Mouse (Mus musculus): Measurements from ENCODE around the gene Enox1. TPM values are rescaled to one million over a fixed set of nuclear protein-coding genes. Genes with fewer than 3 reads are reported as not detected.

The Enox1 gene
- polyA plus RNA-seq, 1 experiment from 2014 or later = 18.3 TPM

DNA sequence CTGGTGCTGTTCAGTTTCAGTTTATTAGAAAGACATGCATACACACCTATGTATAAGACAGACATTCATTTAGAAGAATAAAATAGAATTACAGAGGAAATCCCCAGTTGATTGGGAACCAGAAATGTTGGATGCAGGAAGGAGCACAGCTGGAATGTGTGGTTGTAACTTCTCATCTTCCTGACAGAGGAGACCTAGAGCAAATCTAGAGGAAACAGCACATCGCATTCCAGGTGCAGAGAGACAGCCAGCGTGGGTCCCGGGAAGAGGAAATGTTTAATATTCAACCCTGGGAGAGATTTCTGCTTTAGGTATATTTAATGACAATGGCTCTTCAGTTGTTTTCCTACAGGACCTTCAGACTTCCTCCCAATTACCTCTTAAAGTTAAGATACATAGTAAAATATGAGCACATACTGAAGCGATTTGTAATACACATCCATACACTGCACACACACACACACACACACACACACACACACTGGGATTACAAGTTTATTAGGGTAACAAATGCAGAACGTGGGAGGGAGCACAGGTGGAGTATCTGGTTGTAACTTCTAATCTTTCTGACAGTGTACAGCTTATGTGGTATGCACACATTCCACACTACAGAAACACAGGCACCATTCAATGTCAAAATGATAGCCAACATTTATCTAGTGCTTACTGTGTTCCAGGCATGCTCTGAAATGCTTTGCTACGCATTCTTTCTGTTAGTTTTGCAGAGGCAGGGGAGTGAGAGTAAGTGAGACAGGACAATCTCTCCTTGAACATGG is 405.4 kb downstream of the Enox1 start:
- Histone ChIP-seq H3K4me1 (replicated peaks; ENCODE audit: control insufficient read depth, insufficient read depth, low read length) (no peaks in the 10 kb centered on the region), H3K4me2 (replicated peaks; ENCODE audit: low read depth, low read length) (no peak overlapping the region), H3K9me3 (ENCODE audit: control insufficient read depth, low read length) (no peaks in the 10 kb centered on the region), H3K4me3 (ENCODE audit: low read depth, low read length) (no peak overlapping the region), H3K27me3 (ENCODE audit: control insufficient read depth, insufficient read depth, low read length) (no peaks in the 10 kb centered on the region), H3K27ac (ENCODE audit: low read depth, low read length) (no peak overlapping the region), H3K36me3 (ENCODE audit: control insufficient read depth, insufficient read depth, low read length) (no peaks in the 10 kb centered on the region), H3K9ac (ENCODE audit: low read depth, low read length) (no peak overlapping the region)
- DNase-seq (ENCODE audit: low spot score) (no peak), ATAC-seq (ENCODE audit: low FRiP score) (no peak)
- WGBS = 85% methylated on average over 6 of the region's 6 CpGs

DNA sequence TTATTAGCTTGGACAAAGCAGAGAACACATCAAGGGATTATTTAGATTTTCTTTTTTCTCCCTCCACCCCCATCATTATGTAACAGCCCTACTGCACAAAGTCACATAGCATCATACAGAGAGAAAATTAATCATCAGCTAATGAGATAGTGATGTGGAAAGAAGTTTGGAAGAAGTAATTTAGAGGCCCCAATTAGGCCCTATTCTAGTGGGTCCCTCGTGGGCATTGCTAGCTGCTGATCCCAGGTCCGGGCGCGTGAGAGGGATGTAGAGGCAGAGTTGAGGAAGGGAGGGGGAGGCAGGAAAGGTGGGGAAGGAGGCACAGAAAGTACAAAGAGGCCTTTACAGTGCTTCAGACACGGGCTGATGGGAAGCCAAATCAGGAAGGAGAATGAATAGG is 407.4 kb downstream of the Enox1 start:
- Histone ChIP-seq H3K27ac (ENCODE audit: low read depth, low read length) (no peak overlapping the region), H3K4me3 (ENCODE audit: low read depth, low read length) (no peak overlapping the region), H3K4me2 (replicated peaks; ENCODE audit: low read depth, low read length) (no peak overlapping the region), H3K36me3 (ENCODE audit: control insufficient read depth, insufficient read depth, low read length) (no peaks in the 10 kb centered on the region), H3K9me3 (ENCODE audit: control insufficient read depth, low read length) (no peaks in the 10 kb centered on the region), H3K9ac (ENCODE audit: low read depth, low read length) (no peak overlapping the region), H3K4me1 (replicated peaks; ENCODE audit: control insufficient read depth, insufficient read depth, low read length) (no peaks in the 10 kb centered on the region), H3K27me3 (ENCODE audit: control insufficient read depth, insufficient read depth, low read length) (no peaks in the 10 kb centered on the region)
- ATAC-seq (ENCODE audit: low FRiP score) = no peak
- 82% methylated on average over 5 of the region's 5 CpGs for WGBS
- DNase-seq (ENCODE audit: low spot score) = no peak

DNA sequence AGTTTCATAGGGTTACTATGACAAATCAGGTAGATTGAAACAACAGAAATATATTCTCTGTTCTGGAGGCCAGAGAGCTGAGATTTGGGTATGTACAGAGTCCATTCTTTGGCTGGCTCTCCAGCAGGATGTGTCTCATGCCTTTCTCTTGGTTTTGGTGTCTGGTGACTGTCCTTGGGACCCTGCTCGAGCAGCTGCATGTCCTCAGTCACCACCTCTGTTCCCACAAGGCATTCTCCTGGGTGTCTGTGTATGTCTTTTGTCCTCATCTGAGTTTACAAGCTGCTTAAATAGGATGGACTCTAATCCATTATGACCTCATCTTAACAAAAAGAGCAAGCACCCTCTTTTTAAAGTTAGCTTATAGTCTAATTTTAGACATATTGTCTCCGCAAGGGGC is 410.6 kb downstream of the Enox1 start:
- H3K9ac ChIP-seq (ENCODE audit: low read depth, low read length) = no peak overlapping the region
- ATAC-seq (ENCODE audit: low FRiP score) (no peak), DNase-seq (ENCODE audit: low spot score) (no peak)
- H3K27ac ChIP-seq (ENCODE audit: low read depth, low read length) = no peak overlapping the region
- no peaks in the 10 kb centered on the region for H3K27me3 ChIP-seq (ENCODE audit: control insufficient read depth, insufficient read depth, low read length)
- no peak overlapping the region for H3K4me3 ChIP-seq (ENCODE audit: low read depth, low read length)
- H3K4me2 ChIP-seq (replicated peaks; ENCODE audit: low read depth, low read length) = no peak overlapping the region
- WGBS = 84% methylated on average over 2 of the region's 2 CpGs
- H3K36me3 ChIP-seq (ENCODE audit: control insufficient read depth, insufficient read depth, low read length) = no peaks in the 10 kb centered on the region
- no peaks in the 10 kb centered on the region for H3K9me3 ChIP-seq (ENCODE audit: control insufficient read depth, low read length)
- no peaks in the 10 kb centered on the region for H3K4me1 ChIP-seq (replicated peaks; ENCODE audit: control insufficient read depth, insufficient read depth, low read length)

DNA sequence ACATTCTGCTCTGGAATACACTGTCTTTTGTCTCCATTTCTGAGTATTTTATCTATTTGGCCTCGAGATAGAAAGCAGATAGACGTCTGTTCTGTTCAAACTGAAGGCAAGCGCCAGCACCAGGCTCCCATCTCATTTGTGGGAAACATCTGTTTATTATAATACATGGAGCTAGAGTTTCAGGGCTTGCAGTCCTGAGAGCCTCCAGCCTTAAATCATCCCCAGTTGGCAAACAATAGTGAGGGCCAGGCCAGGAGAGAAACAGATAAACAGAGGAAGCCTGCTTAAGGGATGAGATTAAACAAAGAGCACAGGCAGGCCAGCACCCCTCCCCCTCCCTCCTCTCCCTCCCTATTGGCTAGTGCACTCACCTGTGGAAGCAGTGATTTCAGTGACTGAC is 417.9 kb downstream of the Enox1 start:
- Histone ChIP-seq H3K9me3 (ENCODE audit: control insufficient read depth, low read length) (no peaks in the 10 kb centered on the region), H3K4me2 (replicated peaks; ENCODE audit: low read depth, low read length) (no peak overlapping the region), H3K27ac (ENCODE audit: low read depth, low read length) (no peak overlapping the region), H3K4me3 (ENCODE audit: low read depth, low read length) (no peak overlapping the region), H3K36me3 (ENCODE audit: control insufficient read depth, insufficient read depth, low read length) (no peaks in the 10 kb centered on the region), H3K4me1 (replicated peaks; ENCODE audit: control insufficient read depth, insufficient read depth, low read length) (no peaks in the 10 kb centered on the region), H3K9ac (ENCODE audit: low read depth, low read length) (no peak overlapping the region), H3K27me3 (ENCODE audit: control insufficient read depth, insufficient read depth, low read length) (no peaks in the 10 kb centered on the region)
- 31% methylated on average over 3 of the region's 3 CpGs for whole genome bisulfite sequencing
- DNase-seq (ENCODE audit: low spot score) (no peak), ATAC-seq (ENCODE audit: low FRiP score) (no peak)

DNA sequence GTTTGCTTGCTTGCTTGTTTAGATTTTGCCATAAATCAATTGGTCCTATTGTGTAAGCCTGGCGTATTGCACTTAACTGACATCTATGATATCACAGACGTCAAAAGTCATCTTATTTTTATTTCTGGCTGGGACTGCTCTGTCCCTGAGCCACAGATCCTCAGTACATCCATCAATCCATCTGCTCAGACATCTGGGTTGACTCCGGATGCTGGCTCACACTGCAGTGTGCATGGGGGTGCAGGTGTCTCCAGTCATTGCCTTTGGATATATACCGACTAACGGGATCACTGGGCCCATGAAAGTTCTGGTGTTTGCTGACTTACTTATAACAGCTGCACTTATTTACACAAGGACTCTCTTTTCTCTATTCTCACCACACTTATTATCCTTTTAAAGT is 419.8 kb downstream of the Enox1 start:
- Histone ChIP-seq H3K4me3 (ENCODE audit: low read depth, low read length) (no peak overlapping the region), H3K27me3 (ENCODE audit: control insufficient read depth, insufficient read depth, low read length) (no peaks in the 10 kb centered on the region), H3K4me2 (replicated peaks; ENCODE audit: low read depth, low read length) (no peak overlapping the region), H3K9me3 (ENCODE audit: control insufficient read depth, low read length) (no peaks in the 10 kb centered on the region), H3K9ac (ENCODE audit: low read depth, low read length) (no peak overlapping the region), H3K4me1 (replicated peaks; ENCODE audit: control insufficient read depth, insufficient read depth, low read length) (no peaks in the 10 kb centered on the region), H3K36me3 (ENCODE audit: control insufficient read depth, insufficient read depth, low read length) (no peaks in the 10 kb centered on the region), H3K27ac (ENCODE audit: low read depth, low read length) (no peak overlapping the region)
- ATAC-seq (ENCODE audit: low FRiP score) (no peak), DNase-seq (ENCODE audit: low spot score) (no peak)
- 86% methylated on average over 5 of the region's 5 CpGs for WGBS

DNA sequence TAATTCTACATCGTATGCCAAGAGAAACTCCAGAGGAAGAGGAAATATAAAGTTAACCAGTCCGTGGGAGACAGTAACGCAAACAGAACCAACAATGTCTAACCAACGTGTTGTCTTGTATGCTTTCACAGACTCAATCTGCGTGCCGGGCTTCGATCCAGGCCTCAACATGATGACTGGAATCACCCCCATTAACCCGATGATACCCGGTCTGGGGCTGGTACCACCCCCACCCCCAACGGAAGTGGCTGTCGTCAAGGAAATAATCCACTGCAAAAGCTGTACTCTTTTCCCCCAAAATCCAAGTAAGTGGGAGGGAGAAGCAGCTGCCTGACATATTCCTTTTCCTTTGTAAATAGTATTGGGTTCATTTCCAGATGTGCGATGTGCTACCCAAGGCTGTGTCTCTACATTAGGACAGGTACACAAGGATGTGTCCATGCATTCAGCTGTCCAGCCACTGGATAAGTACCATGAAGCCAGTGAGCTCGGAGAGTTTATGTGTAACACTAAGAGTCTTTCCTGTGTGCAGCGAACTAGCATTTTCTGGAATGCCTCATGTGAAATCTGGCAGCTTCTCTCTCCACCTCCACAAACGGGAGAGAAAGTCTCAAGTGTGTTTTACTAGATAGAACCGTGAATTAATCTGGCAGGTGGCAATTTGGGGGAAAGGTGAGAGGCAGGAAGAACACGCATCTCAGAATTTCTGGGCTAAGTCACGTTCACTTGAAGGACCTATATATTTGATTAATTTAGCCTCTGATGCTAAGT is 421.1 kb downstream of the Enox1 start:
- Histone ChIP-seq H3K27me3 (ENCODE audit: control insufficient read depth, insufficient read depth, low read length) (no peaks in the 10 kb centered on the region), H3K4me2 (replicated peaks; ENCODE audit: low read depth, low read length) (no peak overlapping the region), H3K36me3 (ENCODE audit: control insufficient read depth, insufficient read depth, low read length) (no peaks in the 10 kb centered on the region), H3K9ac (ENCODE audit: low read depth, low read length) (no peak overlapping the region), H3K4me1 (replicated peaks; ENCODE audit: control insufficient read depth, insufficient read depth, low read length) (no peaks in the 10 kb centered on the region), H3K4me3 (ENCODE audit: low read depth, low read length) (no peak overlapping the region), H3K9me3 (ENCODE audit: control insufficient read depth, low read length) (no peaks in the 10 kb centered on the region), H3K27ac (ENCODE audit: low read depth, low read length) (no peak overlapping the region)
- DNase-seq (ENCODE audit: low spot score) (no peak), ATAC-seq (ENCODE audit: low FRiP score) (no peak)
- 92% methylated on average over 18 of the region's 18 CpGs for WGBS

DNA sequence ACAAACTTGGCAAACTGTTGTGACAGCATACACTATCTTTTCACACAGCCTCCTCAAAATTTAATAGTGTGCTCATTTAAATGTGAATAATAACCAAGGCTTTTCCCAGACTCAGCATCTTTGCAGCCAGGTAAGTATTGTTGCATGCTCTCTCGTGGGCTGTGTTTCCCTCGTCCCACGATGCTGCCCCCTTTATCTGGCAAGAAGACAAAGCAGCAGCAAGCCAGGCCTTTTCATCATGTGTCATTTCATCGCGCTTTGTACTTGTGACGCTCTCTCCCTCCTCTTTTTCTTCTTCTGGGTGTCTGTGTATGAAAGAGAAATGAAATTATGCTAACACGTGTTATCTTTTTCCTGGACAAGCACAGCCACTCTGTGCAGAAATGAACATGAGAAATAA is 421.8 kb downstream of the Enox1 start:
- Histone ChIP-seq H3K36me3 (ENCODE audit: control insufficient read depth, insufficient read depth, low read length) (no peaks in the 10 kb centered on the region), H3K27ac (ENCODE audit: low read depth, low read length) (no peak overlapping the region), H3K4me3 (ENCODE audit: low read depth, low read length) (no peak overlapping the region), H3K4me1 (replicated peaks; ENCODE audit: control insufficient read depth, insufficient read depth, low read length) (no peaks in the 10 kb centered on the region), H3K9me3 (ENCODE audit: control insufficient read depth, low read length) (no peaks in the 10 kb centered on the region), H3K27me3 (ENCODE audit: control insufficient read depth, insufficient read depth, low read length) (no peaks in the 10 kb centered on the region), H3K4me2 (replicated peaks; ENCODE audit: low read depth, low read length) (no peak overlapping the region), H3K9ac (ENCODE audit: low read depth, low read length) (no peak overlapping the region)
- 59% methylated on average over 7 of the region's 7 CpGs for WGBS
- DNase-seq (ENCODE audit: low spot score) = no peak
- no peak for ATAC-seq (ENCODE audit: low FRiP score)

DNA sequence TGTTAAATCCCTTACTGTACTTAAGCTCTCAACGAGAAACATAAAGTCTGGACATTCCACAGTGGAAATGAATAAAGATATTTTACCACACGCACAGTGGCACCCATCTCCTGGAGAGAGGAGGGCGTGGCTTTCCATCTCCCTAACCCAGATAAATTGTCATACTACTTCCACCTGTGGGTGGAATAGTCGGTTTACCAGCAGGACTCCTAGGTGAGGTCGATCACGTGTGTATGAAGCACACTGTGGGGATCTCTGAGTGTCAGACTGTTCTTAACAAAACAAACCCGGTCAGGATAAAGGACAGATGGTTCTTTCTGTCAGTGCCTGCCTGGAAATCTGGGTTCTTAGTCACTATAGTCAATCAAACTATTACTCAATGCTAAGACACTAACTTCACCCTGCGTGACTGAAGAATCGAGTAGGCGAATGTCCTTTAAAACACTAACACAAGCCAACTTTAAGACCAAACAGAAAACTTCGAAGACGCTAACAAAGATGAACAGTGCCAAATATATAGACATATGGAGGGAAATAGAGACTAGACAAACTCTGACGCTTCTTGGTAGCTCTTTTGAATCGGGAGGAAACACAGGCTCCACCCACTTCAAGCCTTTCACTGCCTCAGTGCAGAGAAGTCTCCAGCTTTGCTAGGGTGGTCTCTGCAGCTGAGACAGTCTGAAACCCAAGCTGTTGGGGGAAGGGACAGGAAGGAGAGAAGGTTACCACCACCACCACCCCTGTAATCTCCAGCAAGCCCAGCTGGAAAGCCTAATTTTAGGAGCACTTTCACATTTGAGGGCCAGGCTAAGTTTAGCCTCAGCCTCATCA is 423.8 kb downstream of the Enox1 start:
- no peak for DNase-seq (ENCODE audit: low spot score)
- Histone ChIP-seq H3K36me3 (ENCODE audit: control insufficient read depth, insufficient read depth, low read length) (no peaks in the 10 kb centered on the region), H3K9me3 (ENCODE audit: control insufficient read depth, low read length) (no peaks in the 10 kb centered on the region), H3K27me3 (ENCODE audit: control insufficient read depth, insufficient read depth, low read length) (no peaks in the 10 kb centered on the region), H3K9ac (ENCODE audit: low read depth, low read length) (no peak overlapping the region), H3K4me3 (ENCODE audit: low read depth, low read length) (no peak overlapping the region), H3K27ac (ENCODE audit: low read depth, low read length) (no peak overlapping the region), H3K4me2 (replicated peaks; ENCODE audit: low read depth, low read length) (no peak overlapping the region), H3K4me1 (replicated peaks; ENCODE audit: control insufficient read depth, insufficient read depth, low read length) (no peaks in the 10 kb centered on the region)
- no peak for ATAC-seq (ENCODE audit: low FRiP score)
- WGBS = 69% methylated on average over 14 of the region's 14 CpGs

Measured in hindbrain, embryonic 11.5 days (tissue).